ENCODE assay signal across 8 mouse cellular contexts in the genomic region with DNA sequence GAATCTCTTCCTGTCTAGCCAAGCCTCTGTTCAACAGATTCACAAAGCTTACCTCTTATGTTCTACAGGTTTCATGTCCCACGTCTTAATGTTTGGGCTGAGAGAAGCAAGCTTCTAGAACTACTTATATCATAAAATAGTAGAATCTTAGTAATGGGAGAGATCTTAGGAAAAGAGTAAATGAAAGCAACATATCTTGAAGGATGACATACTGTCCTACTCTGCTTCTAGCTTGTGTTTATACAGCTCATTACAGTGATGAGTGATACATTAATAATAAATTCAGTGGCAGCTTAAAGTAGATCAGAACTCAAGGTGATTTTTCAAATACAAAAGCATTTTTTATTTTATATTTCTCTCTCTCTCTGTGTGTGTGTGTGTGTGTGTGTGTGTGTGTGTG. TPM values are rescaled to one million over a fixed set of nuclear protein-coding genes. Genes with fewer than 3 reads are reported as not detected.
DNase-seq lines count a peak whose midpoint lies in the region; ATAC-seq and TF ChIP-seq lines count a peak whose summit lies in the region.

A gene (minus strand): TSS at position 101 of the 400 bp plus-strand sequence.

- no peak within 1 kb of the TSS for H3K9ac ChIP-seq in midbrain, postnatal 0 days (replicated peaks; ENCODE audit: low read length, poor library complexity, severe bottlenecking)

- H3K27ac ChIP-seq in heart, embryonic 10.5 days = no peak within 1 kb of the TSS
- no peak within 1 kb of the TSS for H3K27ac ChIP-seq in midbrain, postnatal 0 days (ENCODE audit: low read depth, low read length)

- DNase-seq in layer of hippocampus, adult 8-10 months (ENCODE audit: low spot score in 2 of 2) = no peak
- no peak for DNase-seq in layer of hippocampus, adult 9-11 months
- no peak for DNase-seq in adrenal gland, postnatal 4 days (ENCODE audit: low spot score in 2 of 2)
- no peak for DNase-seq in heart, embryonic 10.5 days (ENCODE audit: low spot score)
- DNase-seq in layer of hippocampus, postnatal 25 days (ENCODE audit: extremely low spot score in 1 of 2, low spot score in 1 of 2) = no peak
- no peak for DNase-seq in midbrain, postnatal 0 days (ENCODE audit: low spot score)
- DNase-seq in embryo, embryonic 10.5 days (ENCODE audit: low spot score) = no peak
- no peak for DNase-seq in right cerebral cortex, adult 18-20 months

- no peak for TF ChIP-seq CTCF in midbrain, postnatal 0 days (IDR thresholded peaks at IDR 0.05)

- H3K9me3 ChIP-seq in heart, embryonic 10.5 days = no peaks in the 10 kb centered on the region
- H3K9me3 ChIP-seq in midbrain, postnatal 0 days (ENCODE audit: low read length) = no peaks in the 10 kb centered on the region

- WGBS in heart, embryonic 10.5 days = 79% methylated on average over 1 of the region's 1 CpGs
- WGBS in midbrain, postnatal 0 days = 78% methylated on average over 1 of the region's 1 CpGs

- H3K4me1 ChIP-seq in heart, embryonic 10.5 days = peaks cover 5% of the 10 kb centered on the region; the same call in 1 of the 2 replicates
- peaks cover 2% of the 10 kb centered on the region; the same call in 1 of the 2 replicates for H3K4me1 ChIP-seq in midbrain, postnatal 0 days (ENCODE audit: insufficient read depth, low read length)

- H3K4me2 ChIP-seq in midbrain, postnatal 0 days (ENCODE audit: low read depth, low read length, poor library complexity, severe bottlenecking) = no peak within 1 kb of the TSS

- no peaks in the 10 kb centered on the region for H3K27me3 ChIP-seq in heart, embryonic 10.5 days (ENCODE audit: insufficient read depth, poor library complexity, severe bottlenecking)
- no peaks in the 10 kb centered on the region for H3K27me3 ChIP-seq in midbrain, postnatal 0 days (ENCODE audit: insufficient read depth, low read length)

- H3K4me3 ChIP-seq in heart, embryonic 10.5 days = no peak within 1 kb of the TSS
- H3K4me3 ChIP-seq in midbrain, postnatal 0 days (ENCODE audit: low read depth, low read length) = no peak within 1 kb of the TSS

- ATAC-seq in midbrain, postnatal 0 days (ENCODE audit: low FRiP score) = no peak

- H3K36me3 ChIP-seq in heart, embryonic 10.5 days = no peaks in the 10 kb centered on the region
- no peaks in the 10 kb centered on the region for H3K36me3 ChIP-seq in midbrain, postnatal 0 days (ENCODE audit: insufficient read depth, low read length)

RNA-seq across cellular contexts. Expression of the gene that starts here (rescaled TPM):
- total RNA-seq in layer of hippocampus, adult 8-10 months (2022) = 10 to 100 TPM; 44.1 to 49.4 (median 45.2) TPM
- total RNA-seq in adrenal gland, postnatal 4 days (2021) = 10 to 100 TPM; 74.8 to 80.3 TPM
- 10.5 and 11.2 TPM in 2 replicates for polyA plus RNA-seq in heart, embryonic 10.5 days (2016; fragmentation: Nextera tagmentation; extraction: Ambion mirVana)
- total RNA-seq in layer of hippocampus, postnatal 25 days (2021) = 10 to 100 TPM; 27.1 to 34.3 TPM
- 24.5 and 34.3 TPM in 2 replicates for total RNA-seq in midbrain, postnatal 0 days (2014; rRNA removed)
- polyA plus RNA-seq in midbrain, postnatal 0 days (2015; fragmentation: Nextera tagmentation; extraction: Ambion mirVana) = 30.2 and 31.3 TPM in 2 replicates
